Mouse (Mus musculus) bone marrow, adult 2 months (tissue): Measurements from ENCODE around the gene Amh.

Experiments
- CTCF ChIP-seq: fragments of 200-500 bp; IDR thresholded peaks from 2 replicates; pipeline ENCODE4 v1.5.1; 2011; ENCODE audit warnings: low read length, control low read depth; ENCODE audit not compliant: control insufficient read depth, insufficient read depth
- POLR2A ChIP-seq: fragments of 200-500 bp; IDR thresholded peaks from 2 replicates; pipeline ENCODE4 v1.6.1; 2011; ENCODE audit warnings: low read depth, mild to moderate bottlenecking, control low read depth, low read length, borderline replicate concordance; ENCODE audit not compliant: control insufficient read depth

DNA sequence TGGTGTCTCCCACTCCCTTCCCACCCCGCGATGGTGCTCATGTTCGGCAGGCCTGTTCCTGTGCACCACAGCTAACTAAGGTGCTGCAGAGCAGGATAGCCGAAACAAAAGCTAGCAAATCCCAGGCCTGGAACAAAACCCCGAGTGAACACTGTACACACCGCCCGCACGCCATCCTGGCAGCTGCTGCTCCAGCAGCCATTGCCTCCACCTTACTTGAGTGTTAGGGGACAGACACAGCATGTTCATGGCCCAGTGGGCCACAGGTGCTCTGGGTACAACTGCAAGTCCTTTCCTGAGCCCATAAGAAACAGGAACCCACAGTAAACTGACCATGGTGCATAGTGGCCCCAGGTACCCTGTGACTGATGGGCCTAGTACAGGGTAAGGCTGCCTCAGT lies 10.3 kb upstream of the Amh start:
- no peak for TF ChIP-seq CTCF
- no peak for TF ChIP-seq POLR2A
